Mouse (Mus musculus) brown adipose tissue, adult 24 weeks (tissue): ENCODE results near the gene Gm20604. TPM values are rescaled to one million over a fixed set of nuclear protein-coding genes. Genes with fewer than 3 reads are reported as not detected.
A peak's percentile ranks its signal among the peaks of the same experiment; 100 is the strongest.

Experiments used
- H3K27ac ChIP-seq: fragments of 200-500 bp; replicated peaks from 2 replicates; pipeline ENCODE4 v1.5.1; 2012; ENCODE audit warnings: low read depth, mild to moderate bottlenecking, low read length
- H3K4me1 ChIP-seq: fragments of 200-500 bp; 2 replicates; pipeline ENCODE4 v1.6.1; 2012; ENCODE audit warnings: low read length, mixed read lengths; ENCODE audit not compliant: control insufficient read depth, insufficient read depth, insufficient read length
- H3K4me3 ChIP-seq: fragments of 200-500 bp; 2 replicates; pipeline ENCODE4 v1.5.1; 2012; ENCODE audit warnings: low read depth, mild to moderate bottlenecking, low read length, moderate library complexity; ENCODE audit not compliant: insufficient read depth
- polyA plus RNA-seq: library from polyadenylated mRNA; stranded (reverse); fragments of >200 nt; gene quantifications from 2 replicates; pipeline ENCODE4 v1.2.4, GENCODE M21; 2012; ENCODE audit not compliant: missing spikeins, insufficient read depth, insufficient read length

The Gm20604 gene
- polyA plus RNA-seq, result 5.1 and 5.8 TPM in 2 replicates

DNA sequence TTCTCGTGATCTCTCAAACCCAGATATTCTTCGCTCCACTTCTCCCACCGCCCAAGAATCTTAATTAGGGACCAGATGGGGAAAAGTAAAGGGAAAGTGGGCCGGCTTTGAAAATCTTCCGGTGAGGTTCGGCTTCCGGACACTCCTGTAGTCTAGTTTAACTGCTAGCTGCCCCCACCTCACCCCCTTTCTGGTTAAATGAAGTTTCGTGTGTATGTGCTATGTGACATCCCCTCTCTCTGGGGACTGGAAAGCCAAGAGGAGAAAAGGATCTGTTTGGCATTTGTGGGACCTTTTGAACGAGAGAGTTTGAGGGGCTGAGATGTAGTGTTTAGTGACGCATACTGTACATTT is at the start of gene Gm20604:
Gene Gm20604, minus strand, starts transcription at position 270 of the 354 bp plus-strand sequence.
- peak within 1 kb of the TSS; percentile 98 for H3K4me3 ChIP-seq

DNA sequence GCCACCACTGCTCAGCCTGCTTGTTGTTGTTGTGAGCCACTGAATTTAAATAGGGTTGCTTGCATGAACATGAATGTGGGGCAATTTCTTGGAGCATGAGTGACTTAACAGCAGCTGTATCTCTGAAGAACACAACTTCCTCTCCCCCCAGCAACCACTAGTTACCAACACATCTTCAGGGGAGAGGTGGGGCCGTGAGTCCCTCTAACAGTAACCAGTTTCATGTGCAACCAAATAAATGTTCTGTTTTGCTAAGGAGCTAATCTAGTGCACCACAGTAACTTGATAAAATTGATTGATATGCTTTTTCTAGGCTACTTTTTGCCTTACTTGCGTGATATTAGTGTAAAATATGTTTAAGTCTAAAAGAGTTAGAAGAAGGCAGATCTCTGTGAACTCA is 41.1 kb upstream of the Gm20604 start:
- Histone ChIP-seq H3K27ac (no peak overlapping the region), H3K4me1 (no peaks in the 10 kb centered on the region), H3K4me3 (no peak overlapping the region)

More for the DNA sequence above, at the start of gene Gm20604:
- peak within 1 kb of the TSS; percentile 86 for H3K27ac ChIP-seq
- peaks cover 6% of the 10 kb centered on the region; the same call in 1 of the 2 replicates for H3K4me1 ChIP-seq

DNA sequence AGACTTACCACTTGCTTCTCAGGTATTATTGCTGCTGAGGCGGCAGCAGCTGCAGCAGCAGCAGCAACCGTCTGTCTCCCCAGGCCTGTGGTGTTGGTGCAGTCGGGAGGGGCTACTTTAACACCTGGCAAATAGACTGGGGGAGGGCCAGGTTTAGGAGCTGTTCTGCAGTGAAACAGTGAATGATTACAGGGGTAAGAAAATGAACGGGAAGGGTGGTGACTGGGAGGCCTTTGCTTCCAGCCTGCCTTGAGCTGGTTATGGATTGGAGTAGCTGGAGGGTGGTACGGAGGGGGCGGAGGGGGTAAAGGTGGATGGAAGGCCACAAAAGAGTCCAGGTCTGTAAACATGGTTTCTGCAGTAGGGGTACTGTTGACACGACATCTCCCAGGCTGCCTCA is 29.5 kb upstream of the Gm20604 start:
- H3K4me3 ChIP-seq, result no peak overlapping the region
- H3K4me1 ChIP-seq, result no peaks in the 10 kb centered on the region
- H3K27ac ChIP-seq, result no peak overlapping the region

DNA sequence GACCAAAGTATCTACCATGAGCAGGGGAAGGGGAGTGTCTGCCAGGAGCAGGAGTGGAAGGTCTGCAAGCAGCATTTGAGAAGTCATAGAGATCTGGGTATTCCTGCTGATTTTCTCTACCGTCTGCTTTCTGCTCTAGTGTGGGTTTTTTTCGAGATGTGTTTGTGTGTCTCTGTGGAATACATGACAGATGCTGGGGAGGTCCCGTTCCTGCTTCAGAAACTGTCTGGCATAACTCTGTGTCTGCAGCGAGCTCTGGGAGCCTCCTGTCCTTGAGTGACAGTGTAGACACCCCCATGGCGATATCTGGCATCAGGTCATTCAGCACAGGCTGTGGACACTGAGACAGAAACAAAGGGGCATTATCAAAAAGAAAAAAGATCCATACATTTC is 27.1 kb upstream of the Gm20604 start:
- Histone ChIP-seq H3K4me1 (no peaks in the 10 kb centered on the region), H3K4me3 (no peak overlapping the region), H3K27ac (no peak overlapping the region)

DNA sequence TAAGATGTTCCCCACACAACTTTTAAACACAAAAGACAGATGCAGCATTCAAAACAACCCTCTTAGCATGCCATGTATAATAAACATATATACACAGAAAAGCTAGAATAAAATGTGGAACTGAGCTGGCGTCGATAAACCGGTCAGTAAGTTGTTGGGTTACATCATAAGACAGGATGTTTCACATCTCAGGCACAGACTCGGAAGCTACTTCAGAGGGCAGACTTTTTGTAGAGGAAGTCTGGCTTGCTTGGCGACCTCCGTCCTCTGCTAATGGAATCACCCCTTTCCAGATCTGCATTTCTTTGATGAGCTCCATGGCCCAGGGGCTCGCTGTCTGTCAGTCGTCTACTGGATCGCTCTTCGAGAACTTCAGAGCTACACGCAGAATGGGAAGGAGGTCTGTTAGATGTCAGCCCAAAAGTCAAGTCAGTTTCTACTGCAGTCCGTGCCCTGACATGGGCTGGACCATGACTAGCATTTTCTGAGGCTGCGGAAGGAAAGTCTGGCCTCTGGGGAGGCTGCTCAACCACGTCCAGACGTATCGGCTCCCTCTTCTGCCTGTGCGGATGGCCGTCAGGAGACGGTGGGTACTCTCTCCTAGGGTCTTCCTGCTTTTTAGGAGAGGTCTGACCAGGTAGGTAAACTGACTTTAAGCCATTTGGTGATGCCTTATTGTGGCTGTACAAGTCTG is 26.6 kb upstream of the Gm20604 start:
- Histone ChIP-seq H3K4me1 (no peaks in the 10 kb centered on the region), H3K27ac (no peak overlapping the region), H3K4me3 (no peak overlapping the region)

DNA sequence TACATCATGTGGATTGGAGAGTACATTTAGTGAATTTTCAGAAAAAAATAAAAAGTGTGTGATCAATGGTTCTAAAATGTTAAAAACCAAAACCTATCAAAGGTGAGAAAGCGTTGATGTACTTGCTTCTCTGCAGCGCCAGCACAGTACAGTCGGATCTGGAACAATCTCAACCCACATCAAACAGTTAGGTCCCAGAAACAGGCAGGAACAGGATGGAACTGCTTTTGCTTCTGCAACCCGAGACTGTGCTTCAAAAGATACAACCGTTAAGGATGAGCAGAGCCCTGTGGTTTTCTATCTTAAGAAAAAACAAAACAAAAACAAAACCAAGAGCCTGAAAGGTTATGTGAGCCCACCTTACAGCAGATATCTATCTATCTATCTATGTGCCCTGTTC is 24.4 kb upstream of the Gm20604 start:
- no peak overlapping the region for H3K4me3 ChIP-seq
- H3K4me1 ChIP-seq, result no peaks in the 10 kb centered on the region
- H3K27ac ChIP-seq, result no peak overlapping the region

DNA sequence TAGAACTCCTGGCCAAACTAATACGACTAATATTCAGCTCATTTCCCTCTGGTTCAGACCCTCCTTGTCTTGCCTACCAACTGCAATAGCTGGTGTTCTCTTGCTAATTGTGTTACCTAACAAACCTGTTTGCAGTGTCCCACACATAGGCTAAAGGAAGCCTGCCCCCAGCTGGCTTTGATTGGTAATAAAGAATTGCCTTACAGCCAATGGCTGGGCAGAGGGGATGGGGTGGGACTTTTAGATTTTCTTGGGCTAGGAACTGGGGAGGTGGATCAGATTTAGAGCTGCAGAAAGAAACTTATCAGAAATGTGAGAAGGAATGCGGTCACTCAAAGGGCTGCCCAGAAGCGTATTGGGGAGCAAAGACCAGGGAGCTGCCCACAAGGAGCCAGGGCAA is 21.0 kb upstream of the Gm20604 start:
- Histone ChIP-seq H3K4me3 (no peak overlapping the region), H3K4me1 (no peaks in the 10 kb centered on the region), H3K27ac (no peak overlapping the region)

DNA sequence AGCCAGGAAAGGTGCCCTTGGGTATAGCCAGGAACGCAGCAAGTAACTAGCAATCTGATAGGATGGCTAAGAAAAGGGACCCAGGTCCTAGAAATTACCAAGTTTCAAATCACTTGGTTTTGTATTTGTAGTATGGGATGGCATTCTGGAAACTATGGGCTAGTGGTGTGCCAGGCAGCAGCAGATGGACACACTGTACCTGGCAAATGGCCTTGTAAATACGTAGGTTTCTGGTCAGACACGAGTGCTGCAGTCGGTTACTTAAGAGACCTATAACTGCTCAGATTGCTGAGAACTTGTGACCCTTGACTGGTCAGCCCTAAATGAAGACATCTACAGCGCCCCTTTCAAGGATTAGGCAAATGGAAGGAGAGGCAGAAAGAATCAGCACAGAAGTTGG is 19.7 kb upstream of the Gm20604 start:
- Histone ChIP-seq H3K4me1 (no peaks in the 10 kb centered on the region), H3K27ac (no peak overlapping the region), H3K4me3 (no peak overlapping the region)

DNA sequence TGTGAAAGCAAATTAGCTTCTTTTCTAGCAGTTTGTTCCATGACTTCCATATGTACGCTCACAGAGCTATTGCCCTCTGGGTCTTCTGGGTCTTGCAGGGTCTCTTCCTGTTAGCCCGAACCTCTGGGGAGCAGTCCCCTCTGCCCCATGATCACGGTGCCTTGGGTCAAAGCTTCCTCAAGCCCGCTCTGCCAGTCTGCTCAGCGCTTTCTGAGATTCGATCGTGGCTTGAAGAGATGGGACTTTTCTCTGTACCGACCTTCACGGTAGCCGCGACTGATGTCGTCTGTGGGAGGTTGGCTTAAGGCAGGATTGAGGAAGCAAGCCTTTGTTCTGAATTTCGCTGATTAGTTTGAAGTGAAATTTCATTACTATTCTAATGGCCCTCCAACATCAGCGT is 17.6 kb upstream of the Gm20604 start:
- Histone ChIP-seq H3K4me1 (no peaks in the 10 kb centered on the region), H3K4me3 (no peak overlapping the region), H3K27ac (no peak overlapping the region)

DNA sequence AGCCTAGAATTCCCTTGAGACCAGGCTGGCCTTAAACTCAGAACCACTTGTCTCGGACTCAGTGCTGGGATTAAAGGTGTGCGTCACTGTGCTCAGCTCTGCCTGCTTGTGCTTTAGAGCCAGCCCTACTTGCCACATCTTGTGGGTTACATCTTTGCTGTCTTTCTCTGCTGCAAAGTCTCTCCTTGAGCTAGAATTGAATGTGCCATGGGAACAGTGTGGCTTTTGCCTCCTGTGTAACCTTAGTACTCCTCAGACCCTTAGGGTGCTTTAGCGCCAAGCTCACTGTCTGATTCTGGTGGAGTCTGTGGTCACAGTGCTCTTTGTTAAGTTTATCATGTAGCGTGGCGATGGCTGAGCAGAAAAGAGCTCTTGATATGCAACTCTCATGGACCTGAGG is 14.2 kb upstream of the Gm20604 start:
- no peak overlapping the region for H3K27ac ChIP-seq
- no peaks in the 10 kb centered on the region for H3K4me1 ChIP-seq
- no peak overlapping the region for H3K4me3 ChIP-seq

DNA sequence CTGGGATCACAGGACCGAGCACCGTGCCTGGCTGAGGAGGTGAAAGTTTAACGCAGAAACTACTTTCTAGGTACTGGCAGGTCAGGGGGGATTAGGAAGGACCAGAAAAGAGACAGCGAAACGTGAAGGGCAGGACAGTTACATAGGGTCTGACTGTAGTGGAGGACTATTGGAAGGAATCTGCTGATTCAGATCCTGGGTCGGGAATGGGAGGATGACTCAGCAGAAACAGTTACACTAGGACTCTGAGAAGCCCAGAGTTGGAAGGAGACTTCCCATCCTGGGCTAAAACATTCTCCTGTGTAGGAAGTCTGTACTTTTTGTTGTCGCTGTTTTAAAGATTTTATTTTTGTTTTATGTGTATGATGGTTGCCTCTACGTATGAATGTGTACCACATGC is 13.1 kb upstream of the Gm20604 start:
- Histone ChIP-seq H3K27ac (no peak overlapping the region), H3K4me1 (no peaks in the 10 kb centered on the region), H3K4me3 (no peak overlapping the region)

DNA sequence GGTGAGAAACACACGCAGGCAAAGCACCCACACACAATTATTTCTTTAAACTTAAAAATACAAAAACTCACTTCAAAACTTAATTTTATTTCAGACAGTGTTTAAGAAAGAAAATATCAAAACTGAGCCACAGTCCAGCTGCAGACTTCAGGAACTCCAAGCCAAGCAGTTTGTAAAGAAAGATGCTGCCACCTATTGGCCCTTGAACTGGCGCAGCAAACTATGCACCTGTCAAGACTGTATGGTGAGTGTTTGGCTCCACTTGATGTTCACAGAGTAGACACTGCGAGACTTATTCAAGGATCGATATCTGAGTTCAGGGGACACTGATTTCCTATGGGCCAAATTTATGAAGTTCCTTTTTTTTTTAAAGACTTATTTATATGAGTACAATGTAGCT is 10.5 kb upstream of the Gm20604 start:
- Histone ChIP-seq H3K4me3 (no peak overlapping the region), H3K4me1 (no peaks in the 10 kb centered on the region), H3K27ac (no peak overlapping the region)

DNA sequence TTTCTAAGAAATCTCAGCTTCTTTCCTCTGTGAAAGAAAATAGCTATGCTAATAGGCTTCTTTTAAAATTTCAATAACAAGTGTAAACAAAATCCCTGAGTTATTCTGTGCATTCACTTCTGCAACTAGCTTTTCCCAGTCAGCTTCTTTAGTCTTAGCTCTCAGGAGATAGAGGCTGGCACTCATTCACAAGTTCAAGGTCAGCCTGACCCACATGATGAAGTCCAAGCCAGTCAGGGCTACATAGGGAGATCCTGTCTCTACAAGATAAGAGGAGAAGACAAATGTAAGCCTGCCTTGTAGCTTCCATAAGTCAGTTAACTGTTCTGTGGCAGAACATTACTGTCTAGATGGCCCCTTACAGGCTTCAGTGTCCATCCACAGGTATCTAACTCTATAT is 5.2 kb upstream of the Gm20604 start:
- Histone ChIP-seq H3K4me3 (no peak overlapping the region), H3K27ac (no peak overlapping the region), H3K4me1 (peaks cover 3% of the 10 kb centered on the region; the same call in 1 of the 2 replicates)

DNA sequence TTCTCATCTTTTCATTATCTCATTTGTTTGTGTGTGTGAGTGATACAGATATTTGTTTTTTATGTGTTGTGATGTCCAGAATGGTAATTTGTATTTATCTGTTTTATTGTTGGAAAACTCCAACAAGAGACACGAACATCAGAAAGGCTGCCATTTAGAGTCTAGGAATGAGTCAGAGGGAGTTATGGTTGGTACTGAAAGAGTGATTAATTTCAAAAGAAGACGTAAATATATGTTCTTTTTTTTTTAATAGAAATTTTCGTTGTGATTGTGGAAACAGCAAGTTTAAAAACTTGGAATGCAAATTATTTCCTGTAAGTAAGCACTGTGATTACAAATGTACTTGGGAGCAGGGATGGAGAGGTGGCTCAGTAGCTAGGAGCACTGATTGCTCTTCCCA is 3.2 kb upstream of the Gm20604 start:
- Histone ChIP-seq H3K4me3 (no peak overlapping the region), H3K27ac (no peak overlapping the region), H3K4me1 (peaks cover 4% of the 10 kb centered on the region; the same call in 1 of the 2 replicates)

DNA sequence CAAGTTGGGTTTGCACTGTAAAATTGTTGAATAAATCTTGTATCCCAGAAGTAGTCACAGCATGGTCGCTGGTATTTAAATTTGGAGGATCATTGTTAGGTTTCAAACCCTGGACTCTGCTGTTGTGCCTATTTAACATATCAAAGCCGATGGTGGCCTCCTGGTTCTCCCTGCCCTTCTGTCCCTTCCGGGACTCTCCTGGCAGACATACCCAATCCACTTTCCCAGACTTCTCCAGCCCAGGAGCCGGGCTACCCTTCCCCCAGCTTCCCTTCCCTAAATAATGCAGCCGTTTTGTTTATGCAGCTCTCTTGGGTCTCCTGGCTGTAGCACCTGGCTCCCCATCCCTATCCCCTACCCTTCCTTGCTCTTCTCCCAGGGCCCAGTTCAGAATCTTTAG is 464 bp upstream of the Gm20604 start:
- H3K4me3 ChIP-seq, result peak overlapping the region; percentile 98
- peaks cover 6% of the 10 kb centered on the region; the same call in 1 of the 2 replicates for H3K4me1 ChIP-seq
- peak overlapping the region; percentile 80 for H3K27ac ChIP-seq

DNA sequence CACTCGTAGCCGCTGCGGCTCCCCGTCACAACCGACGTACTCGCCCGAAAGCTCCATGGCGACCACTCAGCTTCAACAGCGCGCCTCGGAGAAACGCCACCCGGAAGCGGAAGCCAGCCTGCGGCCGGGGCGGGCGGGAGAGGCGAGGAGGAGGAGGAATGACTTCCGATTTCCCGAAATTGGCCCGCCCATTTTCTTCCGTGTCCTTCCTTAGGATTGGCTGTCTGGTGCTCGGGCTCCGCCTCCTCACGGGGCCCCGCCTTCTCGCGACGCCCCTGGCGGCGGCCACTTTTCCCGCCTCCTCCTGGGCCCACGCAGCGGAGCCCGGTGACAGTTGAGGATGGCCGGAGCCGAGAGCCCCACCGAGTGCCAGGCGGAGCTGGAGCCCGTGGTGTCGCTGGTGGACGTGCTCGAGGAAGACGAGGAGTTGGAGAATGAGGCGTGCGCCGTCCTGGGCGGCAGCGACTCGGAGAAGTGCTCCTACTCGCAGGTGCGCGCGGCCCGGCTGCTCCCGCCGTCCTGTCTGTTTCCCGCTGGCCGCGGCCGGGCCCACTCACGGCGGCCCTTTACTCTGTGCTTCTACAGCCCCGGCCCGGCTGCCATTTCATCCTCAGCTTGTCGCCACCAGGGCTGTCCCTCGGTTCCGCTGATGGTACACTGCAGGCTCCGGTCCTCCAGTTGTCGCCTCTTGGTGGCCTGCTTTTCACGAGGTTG is 626 bp downstream of the Gm20604 start, which contains the start of the genes Gm28051, Gon7 and Ubr7:
Gene Gm28051, minus strand, starts transcription at position 77 of the 714 bp plus-strand sequence.
Gene Gon7, minus strand, starts transcription at position 115 of the 714 bp plus-strand sequence.
Gene Ubr7, plus strand, starts transcription at position 279 of the 714 bp plus-strand sequence.
- Histone ChIP-seq H3K4me1 (peaks cover 6% of the 10 kb centered on the region; the same call in 1 of the 2 replicates), H3K27ac (peak within 1 kb of the TSS; percentile 86), H3K4me3 (peak within 1 kb of the TSS; percentile 98)
